Mouse (Mus musculus) lung, postnatal 36 days (tissue): ENCODE measurements around the gene Aqp3.
"Not testable (repeated sequence)": the region's sequence is repeated elsewhere in the genome, so short reads cannot be mapped to it uniquely, and the experiment has no call there.

ENCODE experiments used
- DNase-seq: peaks from one replicate; pipeline ENCODE4 v3.0.0; 2022; ENCODE audit warnings: mixed read lengths

Gene Aqp3

DNA sequence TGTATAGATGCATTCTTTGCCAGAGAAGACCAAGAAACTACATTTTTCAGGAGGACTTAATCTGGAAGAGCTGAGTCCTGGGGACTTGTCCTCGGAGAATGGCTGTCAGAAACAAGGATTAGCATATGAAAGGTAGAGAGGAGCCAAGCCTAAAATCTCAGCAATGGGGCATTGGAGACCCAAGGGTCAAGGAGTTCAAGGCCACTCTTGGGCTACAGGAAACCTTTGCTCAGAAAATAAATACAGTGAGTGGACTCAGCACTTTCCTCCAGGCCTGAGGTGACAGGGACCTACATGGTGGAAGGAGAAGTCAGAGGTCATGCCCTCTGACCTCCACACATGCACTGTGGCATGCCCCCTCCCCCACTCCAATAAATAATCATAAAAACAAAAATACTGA, 3.0 kb upstream of the Aqp3 start:
- no peak for DNase-seq

DNA sequence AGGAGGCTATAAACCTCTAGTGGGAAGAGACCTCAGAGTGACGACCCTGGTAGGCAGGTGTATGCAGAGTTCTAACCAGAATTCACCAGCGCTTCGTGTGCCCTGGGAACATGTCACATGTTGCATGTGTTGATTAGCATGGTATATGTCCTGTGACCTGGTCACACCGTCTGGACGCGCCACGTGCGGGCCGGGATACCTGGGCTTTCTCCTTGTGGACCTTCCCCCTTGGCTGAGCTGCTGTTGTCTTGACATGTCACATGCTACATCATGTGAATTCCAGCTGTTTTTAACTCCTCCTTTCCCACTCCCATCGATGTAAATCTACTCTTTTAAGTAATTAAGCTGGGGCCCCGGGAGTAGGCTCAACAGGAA, 581 bp upstream of the Aqp3 start:
- DNase-seq: no peak

DNA sequence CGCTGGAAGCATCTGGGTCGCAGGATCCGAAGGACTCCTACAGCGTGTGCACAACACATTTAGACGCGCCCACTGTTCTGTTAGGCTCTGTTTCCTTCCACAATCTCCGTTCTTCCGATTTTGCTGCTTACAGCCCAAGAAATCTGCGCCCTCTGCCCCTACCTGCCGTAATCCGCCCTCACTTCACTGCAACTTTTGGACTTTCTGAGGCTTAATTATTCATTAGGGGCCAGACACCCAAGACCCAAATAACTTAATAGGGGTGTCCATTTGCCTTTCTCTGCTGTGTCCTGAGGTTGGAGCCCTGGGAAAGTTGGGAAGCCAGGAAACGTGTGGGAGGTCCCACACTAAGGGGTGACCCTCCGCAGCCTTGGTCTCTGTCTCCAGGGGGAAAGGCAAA, 602 bp downstream of the Aqp3 start:
- DNase-seq: no peak

DNA sequence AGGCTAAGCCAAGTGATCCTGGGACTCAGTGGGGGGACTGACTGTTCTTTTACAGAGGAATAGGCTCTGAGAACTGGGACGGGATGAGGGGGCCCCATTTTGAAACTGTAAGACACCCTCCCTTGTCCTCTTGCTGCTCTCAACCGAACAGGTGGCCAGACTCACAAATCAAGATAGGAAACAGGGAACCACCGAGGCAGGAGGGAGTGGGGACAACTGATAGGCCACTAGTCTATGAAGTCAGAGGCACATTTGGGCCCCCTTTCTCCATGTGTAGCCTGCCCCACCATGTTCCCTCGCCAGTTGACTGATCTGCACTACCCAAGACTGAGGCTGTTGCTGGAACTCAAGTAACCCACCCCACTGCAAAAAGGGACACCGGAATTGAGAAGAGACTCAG, 1.2 kb downstream of the Aqp3 start:
- DNase-seq: no peak

DNA sequence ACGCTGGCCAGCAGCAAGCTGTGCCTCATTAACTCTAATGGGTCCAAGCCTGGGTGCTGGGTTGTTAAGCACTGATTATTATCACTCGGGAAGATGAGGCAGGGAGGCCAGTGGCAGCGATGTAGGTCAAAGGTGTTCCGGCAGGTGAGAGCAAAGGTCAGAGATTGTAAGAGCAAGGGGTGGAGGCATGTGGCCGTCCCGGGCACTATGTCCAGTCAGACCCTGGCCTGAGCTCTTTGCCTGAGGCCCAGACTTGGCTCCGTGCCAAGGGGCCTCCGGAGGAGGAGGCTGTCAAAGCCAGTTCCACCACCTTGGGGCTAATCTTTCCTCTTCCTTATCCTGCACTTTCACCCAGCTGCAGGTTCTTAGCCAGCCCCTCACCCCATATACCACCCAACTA, 1.8 kb downstream of the Aqp3 start:
- DNase-seq: no peak

DNA sequence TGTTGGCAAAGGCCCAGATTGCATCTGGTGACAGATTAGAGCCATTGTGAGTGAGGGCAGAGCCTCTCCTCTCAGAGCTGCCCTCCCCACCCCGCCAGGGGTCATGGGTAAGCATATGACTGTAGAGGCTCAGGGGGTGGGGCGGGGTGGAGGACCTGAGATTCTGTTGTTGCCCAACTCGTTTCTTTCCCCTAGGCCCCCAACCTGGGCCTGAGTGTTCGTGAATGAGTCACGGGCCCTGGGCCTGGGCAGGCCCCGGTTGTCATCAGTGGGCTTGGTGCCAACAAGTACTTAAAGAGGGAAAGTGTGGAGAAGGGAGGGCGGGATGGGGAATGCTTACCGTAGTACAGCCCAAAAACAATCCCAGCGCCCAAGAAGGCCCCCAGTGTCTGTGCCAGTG, 3.6 kb downstream of the Aqp3 start:
- peak; percentile 60 for DNase-seq

DNA sequence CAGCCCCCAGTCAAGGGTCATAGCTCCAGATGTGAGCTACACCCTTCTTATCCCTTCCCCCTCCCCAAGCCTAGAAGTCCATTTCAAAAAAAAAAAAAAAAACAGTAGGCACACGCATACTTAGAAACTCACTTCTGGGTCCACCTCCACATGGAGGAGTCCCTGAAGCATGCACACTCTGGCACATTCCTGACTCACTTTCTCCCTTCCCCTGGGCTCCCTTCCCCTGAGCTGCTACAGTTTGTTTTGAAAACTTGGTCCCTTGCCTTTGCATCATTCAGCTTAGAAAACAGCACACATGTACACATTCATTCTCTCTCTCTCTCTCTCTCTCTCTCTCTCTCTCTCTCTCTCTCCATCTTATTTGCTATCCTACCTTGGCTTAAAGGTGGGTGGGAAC, 5.0 kb downstream of the Aqp3 start:
- DNase-seq: no peak

DNA sequence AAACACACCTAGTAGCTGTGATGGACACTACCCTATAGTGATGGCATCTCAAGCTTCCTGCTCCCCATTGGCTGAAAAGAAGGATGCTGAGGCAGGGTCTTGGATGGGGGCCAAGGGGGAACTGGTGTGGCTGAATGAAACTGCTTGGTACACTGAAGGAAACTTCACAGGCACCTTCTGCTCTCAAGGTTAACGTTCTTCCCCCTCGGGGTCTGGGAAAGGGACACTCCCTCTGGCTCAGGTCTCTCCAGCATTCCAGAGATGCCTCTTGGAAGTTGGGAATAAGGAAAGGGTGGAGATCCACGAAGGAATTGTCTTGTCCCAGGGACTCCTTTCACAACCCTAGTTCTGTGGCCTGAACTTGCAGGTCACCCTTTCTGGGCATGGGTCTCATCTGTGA, 6.6 kb downstream of the Aqp3 start:
- no peak for DNase-seq

DNA sequence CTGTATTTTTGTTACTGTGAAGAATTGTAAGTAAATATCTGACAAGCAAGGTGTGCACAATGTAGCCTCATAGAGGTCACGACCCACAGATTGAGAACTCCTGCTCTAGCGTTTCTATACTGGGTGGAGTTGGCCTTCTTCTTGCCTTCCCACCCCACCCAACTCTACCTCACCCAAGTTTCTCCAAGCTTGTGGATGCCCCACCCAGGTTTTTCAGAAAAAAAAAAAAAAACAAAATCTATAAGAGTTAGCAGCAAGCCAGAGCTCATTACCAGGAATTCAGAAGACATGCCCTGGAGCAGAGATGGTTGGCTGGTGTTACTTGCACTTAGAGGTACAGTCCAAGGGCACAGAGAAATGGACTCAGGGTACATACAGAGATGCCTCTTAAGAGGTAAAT, 8.3 kb downstream of the Aqp3 start:
- no peak for DNase-seq

DNA sequence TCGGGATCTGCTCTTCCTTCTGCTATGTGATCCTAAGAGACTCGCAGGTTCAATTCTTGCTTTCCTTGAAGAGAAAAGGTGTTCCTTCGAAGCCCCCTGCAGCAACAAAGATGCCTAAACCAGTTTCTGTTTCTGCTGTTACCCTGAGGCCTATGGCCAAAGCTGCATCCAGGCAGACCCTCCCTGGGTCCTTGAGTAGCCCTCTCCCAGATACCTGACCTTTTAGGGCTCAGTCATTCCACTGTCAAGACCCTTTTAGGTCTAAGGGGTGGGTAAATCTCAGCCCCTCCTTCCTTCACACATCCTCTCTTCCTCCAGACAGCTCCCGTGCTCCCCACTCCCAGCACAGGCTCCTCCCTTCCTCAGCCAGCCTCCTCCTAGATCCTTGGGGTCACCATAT, 8.8 kb downstream of the Aqp3 start:
- DNase-seq: no peak

DNA sequence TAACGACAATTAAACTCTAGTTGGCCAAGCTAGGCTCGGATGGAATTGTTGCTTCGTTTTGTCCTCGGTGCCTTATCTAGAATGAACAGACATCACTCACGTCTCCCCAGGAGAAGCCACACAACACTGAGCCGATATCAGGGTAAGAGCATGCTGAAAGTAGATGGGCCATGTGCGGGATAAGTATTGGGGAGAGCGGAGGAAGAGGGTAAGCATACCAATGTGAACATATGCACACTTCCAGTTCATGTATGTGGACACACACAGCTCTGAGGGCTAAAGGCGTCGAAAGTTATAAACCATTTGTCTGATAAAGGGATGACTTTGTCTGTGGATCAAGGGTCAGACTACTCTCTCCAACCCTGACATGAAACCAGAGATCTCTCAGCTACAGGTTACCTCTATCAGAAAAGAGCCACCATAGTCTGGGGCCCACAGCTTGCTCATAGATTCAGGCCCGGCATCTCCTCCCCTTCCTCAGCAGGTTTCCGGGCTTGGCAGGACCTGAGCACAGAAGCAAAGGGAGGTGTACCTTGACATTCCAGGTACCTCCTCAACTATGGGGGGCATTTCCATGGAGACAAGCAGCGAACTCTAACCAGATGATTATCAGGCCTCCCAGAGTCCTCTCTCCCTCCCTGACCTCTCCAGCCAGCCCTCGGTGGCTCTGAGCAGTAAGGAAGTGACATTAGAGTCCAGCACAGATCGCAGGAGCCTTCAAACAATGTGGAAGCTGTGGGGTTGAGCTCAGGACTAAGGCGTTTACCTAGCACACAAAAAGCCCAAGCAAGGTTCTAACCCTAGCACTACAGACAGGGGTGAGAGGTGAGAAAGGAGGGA, 10.3 kb downstream of the Aqp3 start:
- no peak for DNase-seq

DNA sequence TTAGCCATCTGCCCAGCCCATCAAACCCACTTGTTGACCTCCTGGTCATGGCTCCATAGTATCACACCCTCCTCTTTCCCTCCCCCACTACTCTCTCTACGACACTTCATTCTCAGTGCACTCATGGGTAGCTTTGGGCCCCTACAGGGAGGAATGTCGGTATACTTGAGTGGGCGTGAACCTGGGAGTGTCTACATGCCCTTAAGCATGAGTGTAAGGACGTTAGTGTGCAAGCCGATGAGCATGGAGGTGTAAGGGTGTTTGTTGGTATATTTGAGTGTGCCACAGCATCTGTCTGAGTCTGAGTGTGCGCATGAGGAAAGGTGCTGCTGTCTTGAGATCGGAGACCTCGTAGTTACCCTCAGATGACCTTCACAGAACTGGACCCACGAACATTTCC, 11.0 kb downstream of the Aqp3 start:
- DNase-seq: no peak

DNA sequence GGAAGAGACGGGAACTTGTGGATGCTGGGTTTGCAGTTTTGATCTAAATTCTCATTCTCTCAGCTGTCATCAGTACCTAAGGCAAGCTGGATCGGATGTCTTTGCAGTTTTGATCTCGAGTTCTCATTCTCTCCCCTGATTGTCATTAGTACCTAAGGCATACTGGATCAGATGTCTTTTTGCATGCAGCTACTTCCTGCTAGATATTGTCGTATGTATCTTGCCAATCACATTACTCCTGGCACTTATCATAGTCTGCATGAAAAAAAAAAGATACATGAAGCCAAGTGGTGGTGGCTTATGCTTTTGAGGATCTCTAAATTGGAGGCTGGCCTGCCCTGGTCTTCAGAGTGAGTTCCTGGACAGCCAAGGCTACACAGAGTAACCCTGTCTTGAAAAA, 13.2 kb downstream of the Aqp3 start:
- no peak for DNase-seq

DNA sequence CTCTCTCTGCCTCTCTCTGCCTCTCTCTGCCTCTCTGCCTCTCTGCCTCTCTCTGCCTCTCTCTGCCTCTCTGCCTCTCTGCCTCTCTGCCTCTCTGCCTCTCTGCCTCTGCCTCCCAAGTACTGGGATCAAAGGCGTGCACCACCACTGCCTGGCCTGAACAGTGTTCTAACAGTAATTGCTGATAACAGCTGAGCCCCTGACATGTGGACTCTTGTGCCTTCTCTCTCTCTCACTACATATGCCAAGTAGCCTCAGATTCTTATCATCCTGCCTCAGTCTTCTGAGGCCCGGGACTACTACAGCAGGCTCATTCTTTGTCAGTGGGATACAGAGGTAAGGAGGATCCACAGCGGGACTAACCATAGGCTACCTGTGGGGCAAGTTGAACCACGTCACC, 15.2 kb downstream of the Aqp3 start:
- DNase-seq: not testable (repeated sequence)

DNA sequence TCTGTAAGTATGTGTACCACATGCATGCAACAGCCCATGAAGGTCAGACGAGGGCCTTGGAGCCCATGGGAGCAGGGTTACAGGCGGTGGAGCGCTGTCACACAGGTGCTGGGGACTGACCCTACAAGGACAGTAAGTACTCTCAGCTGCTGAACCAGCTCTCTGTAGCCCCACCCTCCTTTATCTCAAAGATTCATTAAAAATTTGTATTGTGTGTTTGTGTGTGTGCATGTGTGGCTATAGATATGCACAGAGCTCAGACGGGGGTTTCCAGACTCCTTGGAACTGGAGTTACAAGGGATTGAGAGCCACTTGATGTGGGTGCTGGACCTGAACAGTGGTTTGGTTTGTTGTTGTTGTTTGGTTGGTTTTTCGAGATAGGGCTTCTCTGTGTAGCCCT, 16.2 kb downstream of the Aqp3 start:
- no peak for DNase-seq

DNA sequence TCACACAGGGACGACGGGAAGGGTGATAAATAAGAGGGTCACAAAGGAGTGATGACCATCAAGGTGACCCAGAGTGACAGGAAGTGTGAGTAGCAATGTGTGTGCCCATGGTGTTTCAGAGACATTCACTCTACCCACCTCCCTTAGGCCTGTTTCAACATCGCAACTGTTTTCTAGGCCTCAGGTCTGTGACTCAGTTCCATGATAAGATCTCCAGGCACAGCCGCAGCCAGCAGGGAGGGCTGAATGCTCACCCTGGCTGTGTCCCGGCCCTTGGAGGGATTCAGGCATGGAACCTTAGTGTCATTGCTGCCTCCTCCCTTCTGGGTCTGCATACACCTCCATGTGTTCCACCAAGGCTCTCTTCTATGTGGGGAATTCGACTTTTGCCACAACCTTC, 19.3 kb downstream of the Aqp3 start:
- no peak for DNase-seq

DNA sequence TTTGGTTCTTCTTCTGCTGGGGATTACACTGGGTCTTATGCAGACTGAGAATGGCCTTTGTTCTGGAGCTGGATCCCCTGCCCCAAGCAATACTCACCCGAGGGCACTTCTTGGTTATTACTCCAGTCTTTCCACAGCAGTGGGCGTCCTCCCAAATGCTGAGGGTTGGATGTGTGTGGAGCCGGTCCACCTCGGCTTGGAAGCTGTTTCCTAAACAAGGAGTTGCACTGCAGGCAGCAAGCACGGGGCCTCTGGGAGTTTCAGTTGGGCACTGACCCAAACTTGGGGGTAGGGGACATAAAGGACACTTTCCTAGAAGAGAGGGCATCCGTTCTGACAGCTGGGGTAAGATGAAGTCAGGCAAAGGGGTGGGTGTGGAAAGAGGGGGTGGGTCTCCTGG, 23.5 kb downstream of the Aqp3 start:
- DNase-seq: no peak

DNA sequence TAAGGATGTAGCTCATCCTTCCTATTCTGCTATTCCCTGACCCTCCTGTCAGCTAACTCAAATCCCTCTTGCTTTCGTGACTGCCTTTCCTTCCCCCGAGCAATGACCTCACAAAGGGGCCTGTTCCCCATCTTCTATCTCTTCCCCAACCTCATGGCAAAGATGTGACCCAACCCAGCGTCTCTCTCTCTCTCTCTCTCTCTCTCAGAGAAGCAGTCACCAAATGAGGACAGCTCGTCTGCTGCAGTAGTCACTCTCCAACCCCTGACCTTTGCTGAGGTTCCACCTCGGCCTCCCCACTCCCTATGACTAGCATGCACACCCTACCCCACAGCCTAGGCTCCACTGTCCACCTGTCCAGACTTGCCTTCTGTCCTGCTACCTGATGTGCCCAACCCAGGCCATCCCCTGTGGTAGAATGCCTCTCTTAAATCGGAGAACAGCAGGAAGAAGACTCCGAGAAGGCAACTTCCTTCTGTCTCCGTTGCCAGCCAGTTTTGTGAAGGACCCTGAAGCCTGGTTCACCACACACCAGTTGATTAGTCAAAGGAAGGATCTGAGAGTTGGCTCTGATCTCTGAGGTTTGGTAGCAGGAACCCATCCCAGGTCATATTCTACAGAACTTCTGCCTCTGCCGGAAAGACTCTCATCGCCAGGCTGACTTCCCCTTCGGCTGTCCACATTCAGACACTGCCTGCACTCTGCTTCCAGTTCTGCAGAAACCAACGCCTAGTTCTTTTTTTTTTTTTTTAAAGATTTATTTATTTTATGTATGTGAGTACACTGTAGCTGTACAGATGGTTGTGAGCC, 24.8 kb downstream of the Aqp3 start:
- peak; percentile 12 for DNase-seq

DNA sequence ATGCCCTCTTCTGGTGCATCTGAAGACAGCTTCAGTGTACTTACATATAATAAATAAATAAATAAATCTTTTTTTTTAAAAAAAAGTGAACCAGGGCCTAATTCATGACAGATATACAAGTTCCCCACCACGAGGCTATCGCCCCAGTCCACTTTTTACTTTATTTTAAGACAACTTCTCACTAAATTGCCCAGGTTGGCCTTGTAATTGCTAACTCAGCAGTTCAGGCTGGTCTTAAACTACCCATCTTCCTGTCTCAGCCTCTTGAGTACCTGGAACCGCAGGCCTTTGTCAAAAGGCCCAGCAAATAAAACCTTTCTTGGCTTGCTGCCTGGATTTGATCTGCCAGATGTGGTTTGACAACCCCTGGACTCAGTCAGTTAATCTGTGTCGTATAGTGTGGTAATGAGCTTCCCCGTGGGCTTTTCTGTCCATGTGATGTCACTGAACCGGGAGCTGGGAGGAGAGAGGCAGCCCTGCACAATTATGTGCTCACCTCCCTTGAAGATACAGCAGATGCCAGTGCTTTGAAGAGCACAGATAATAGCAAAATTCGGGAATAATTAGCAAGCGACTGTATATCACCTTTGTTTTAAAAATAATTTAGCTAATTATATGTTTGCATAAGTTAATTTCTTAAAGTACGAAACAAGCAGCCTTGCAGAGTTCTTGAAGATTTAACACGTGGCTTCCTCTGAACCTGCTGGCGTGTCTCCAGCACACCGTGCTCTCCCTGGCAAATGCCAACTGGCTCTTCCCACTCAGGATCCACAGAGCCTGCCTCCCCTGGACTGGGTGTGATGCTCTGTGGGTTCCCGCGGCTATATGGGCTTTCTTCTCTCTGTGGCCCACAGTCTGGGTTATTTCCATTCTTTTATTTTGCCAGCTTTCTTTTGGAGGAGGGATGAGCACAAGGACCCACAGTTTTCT, 26.2 kb downstream of the Aqp3 start:
- no peak for DNase-seq

DNA sequence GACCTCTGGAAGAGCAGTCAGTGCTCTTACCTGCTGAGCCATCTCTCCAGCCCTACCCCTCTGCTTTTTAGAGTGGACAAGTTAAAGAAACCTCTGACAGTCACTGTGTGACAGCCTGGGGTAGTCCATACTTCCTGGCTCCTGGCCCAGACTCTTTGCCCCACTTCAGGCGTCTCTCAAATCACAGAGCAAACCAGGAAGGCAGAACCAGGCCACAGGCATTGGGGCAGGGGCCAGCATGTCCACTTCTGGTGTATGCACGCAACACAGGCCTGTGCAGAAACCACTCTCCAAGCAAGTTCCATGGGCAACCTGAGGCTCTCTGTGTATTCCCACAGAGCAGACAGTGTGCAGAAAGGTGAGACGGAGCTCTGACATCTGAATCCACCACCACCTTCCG, 32.8 kb downstream of the Aqp3 start:
- DNase-seq: peak; percentile 10

DNA sequence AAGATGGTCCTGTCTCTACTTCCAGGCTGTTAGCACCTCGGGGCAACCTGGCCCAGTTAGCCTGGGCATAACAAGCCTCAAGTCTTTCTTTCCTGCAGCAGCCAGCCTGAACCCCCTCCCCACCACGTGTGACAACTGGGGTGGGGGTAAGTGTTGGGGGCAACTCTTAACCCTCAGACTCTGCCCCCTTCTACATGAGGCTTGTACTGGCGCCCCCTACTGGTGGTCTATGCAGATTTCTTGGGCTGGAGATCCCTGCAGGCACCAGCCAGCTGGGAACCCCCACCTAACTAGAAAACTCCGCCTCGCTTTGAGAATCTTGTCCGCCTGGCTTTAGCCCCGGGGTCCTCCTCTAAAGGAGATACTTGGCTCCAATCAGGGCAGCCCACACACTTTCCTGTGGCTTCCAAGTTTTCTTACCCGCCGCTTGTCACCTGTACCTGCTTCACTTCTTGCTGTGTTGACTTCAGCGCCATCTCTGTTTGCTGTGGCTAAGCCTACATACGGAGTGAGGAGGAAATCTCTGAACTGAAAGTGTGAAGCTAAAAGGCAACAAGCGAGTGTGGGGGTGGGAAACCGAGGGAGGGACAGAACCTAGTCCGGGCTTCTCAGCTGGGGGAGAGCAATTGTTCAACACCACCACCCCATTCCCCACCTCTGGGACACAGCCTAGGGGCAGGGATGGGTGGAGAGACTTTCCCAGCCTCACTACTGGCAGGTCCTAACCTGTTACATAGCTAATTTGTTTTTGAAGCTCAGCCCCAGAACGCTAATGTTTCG, 33.9 kb downstream of the Aqp3 start:
- peak; percentile 57 for DNase-seq

DNA sequence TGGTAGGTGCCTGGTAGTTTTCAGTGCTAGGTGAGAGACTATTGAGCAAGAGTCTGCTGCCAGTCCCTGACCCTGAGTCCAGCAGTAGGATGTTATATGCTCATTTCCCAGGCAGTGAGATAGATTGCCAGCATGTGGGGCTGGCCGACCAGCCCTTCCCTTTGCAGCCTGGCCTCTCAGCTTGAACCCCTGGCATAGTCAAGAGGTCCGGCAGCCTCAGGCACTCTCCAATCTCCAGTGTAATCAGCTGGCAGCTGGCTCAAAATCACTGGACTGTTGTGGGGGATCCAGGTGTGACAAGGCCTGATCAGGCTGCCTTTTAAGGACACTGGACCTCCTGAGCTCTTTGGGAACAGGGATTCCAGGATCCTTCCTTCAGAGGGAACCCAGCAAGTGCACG, 34.6 kb downstream of the Aqp3 start:
- no peak for DNase-seq

DNA sequence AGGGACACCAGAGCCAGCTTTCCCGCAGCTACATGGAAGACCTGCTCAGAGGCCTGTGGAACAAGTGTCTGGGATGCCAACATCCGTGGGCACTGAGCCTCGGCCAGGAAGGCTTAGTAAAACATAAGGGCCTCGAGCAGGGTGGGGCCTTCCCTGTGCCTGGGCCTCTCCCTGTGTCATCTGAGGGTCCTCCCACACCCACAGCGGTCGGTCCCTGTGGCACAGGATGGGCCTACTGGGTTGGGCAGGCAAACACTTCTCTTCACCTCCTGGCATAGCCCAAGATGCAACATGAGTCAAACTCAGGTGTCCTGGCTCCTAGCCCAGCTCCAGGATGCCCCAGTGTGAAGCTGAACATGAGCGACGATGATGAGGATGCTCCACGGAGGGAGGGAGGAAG, 40.6 kb downstream of the Aqp3 start:
- no peak for DNase-seq
